Mouse (Mus musculus): ENCODE measurements at regions not wholly inside any gene's neighbourhood (a gene's known extent, or its start where the extent isn't known, plus 50 kb on each side); places are given as distances from the start of the nearest gene placed in this dataset.

DNA sequence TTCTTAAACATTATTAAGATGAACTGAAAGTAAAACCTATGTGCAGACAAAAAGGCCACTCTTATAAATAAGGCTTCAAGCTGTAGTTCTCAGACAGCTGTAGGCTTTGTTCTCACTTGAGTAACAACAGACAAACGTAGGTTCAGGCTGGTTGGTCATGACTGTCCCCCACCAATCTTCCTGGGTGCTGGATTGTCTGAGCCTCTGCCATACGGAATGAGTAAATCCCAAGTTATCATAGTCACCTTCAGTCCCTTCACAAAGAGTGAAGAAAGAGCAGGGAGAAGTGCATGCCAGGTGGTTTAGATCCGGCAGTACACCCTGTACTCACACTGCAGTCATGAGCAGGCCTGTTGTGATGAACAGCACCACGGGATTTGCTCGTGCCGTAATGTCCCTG lies 69.0 kb upstream of the Fndc3a start:
- DNase-seq, result no peak

DNA sequence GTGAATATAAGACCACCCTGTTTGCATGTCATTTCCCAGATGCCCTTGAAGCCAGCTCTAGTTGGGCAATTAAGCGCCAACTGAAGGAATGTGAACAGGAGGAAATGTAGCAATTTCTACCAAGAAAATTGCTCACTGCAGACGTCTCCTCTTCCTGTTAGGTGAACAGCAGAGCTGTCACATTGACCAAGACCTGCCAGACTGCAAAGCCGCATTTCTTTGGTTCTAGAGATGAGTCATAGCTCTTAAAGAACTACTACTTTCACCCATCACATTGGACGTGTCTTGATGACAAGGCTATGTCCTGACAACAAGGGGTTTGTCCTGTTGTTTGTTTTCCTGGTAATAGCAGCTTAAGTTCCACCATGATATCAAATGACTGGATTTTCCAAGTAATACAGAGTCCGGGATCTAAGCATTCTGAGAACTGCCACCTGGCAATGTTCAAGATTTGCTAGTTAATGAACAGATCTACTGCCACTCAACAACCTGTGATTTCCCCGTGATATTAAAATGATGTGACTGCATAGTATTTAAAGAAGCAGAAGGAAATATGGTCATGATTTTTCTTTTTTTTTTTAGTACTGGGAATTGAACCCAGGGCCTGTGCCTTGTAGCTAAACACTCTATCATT lies 68.2 kb upstream of the Fndc3a start:
- no peak for DNase-seq

DNA sequence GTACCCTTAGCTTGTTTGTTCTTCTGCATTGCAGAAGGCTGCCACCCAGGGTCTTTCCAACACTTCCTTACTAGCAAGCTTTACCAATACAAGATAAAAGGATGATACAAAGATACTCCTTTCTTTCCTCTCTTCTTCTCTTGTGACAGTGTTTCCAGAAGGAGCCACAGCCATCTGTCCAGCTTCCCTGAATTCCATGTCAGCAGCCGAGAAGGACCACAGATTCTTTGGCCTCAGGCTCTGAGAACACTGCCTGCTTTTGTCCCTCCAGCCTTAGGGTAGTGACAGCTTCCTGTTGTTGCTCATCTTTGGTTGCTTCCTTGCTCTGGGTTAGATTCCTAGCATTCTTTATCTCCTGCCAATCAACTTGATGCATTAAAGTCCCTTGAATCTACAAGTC lies 60.4 kb upstream of the Fndc3a start:
- DNase-seq, result no peak

DNA sequence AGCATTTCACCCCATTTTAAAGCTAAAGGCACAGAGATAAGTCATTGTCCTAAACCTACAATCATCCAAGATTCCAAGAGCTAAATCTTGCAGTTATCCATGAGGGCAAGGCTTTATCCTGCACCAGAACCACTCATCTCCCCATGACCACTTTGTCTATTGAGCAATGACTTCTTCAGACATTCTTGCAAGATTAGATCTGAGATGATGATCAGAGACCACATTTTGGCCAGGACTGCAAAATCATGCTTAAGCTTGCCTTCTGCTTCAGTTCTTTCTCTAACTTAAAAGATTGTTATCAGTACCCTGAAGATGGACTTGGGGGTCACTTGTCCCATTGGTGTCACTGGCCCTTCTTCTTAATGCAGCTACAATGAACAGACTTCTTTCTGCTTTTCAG lies 50.3 kb upstream of the Fndc3a start:
- DNase-seq, result no peak
